Comparison of ENCODE assay signal across 16 mouse cellular contexts in genomic region chr6:97116896-97117295, GRCm38 (mm10). TPM values are rescaled to one million over a fixed set of nuclear protein-coding genes. Genes with fewer than 3 reads are reported as not detected.
"Had no signal": no experiment of that assay in that cellular context is flagged by ENCODE, and none has a peak within 500 bp of the region (broad histone marks: within the 10 kb centered on the region; RNA-seq: fewer than 3 reads in every experiment).

No protein-coding gene starts in this region.

- DNase-seq: kidney, adult 2 months; kidney, postnatal 14 days; lung, postnatal 36 days; thymus, adult 2 months; thymus, postnatal 4 days had no signal

- H3K27ac ChIP-seq: kidney, embryonic 15.5 days; limb, embryonic 10.5 days; lung, embryonic 15.5 days; midbrain, embryonic 15.5 days; neural tube, embryonic 12.5 days had no signal

- H3K36me3 ChIP-seq: midbrain, embryonic 15.5 days had no signal

- ATAC-seq: intestine, embryonic 16.5 days; midbrain, embryonic 15.5 days had no signal

- H3K4me1 ChIP-seq: kidney, embryonic 15.5 days; limb, embryonic 10.5 days; lung, embryonic 15.5 days; midbrain, embryonic 15.5 days; neural tube, embryonic 12.5 days had no signal

- H3K4me3 ChIP-seq: kidney, embryonic 15.5 days; limb, embryonic 10.5 days; lung, embryonic 15.5 days; midbrain, embryonic 15.5 days; neural tube, embryonic 12.5 days had no signal

- H3K9ac ChIP-seq: kidney, embryonic 15.5 days; lung, embryonic 15.5 days; midbrain, embryonic 15.5 days; neural tube, embryonic 12.5 days had no signal

- H3K9me3 ChIP-seq: kidney, embryonic 15.5 days; limb, embryonic 10.5 days; lung, embryonic 15.5 days; midbrain, embryonic 15.5 days; neural tube, embryonic 12.5 days had no signal

- H3K4me2 ChIP-seq: kidney, embryonic 15.5 days; lung, embryonic 15.5 days; midbrain, embryonic 11.5 days; midbrain, embryonic 15.5 days; neural tube, embryonic 12.5 days had no signal

- H3K27me3 ChIP-seq: kidney, embryonic 15.5 days; lung, embryonic 15.5 days; midbrain, embryonic 15.5 days; neural tube, embryonic 12.5 days had no signal

RNA-seq across cellular contexts. Expression of gene Fam19a4, which starts 56.7 kb away (rescaled TPM):
- total RNA-seq: megakaryocyte, adult 5-6 weeks; monocyte, adult 5-6 weeks; neutrophil, adult 5-6 weeks had no signal
- polyA plus RNA-seq: kidney, adult 2 months; liver, embryonic 16.5 days had no signal
